Mouse (Mus musculus): ENCODE data around the gene Fam193a. TPM values are rescaled to one million over a fixed set of nuclear protein-coding genes. Genes with fewer than 3 reads are reported as not detected.

The Fam193a gene
- 12.4 and 13.3 TPM in 2 replicates for polyA plus RNA-seq (2014; fragmentation: Nextera tagmentation; extraction: Ambion mirVana)

GRCm38 (mm10) chr5:34369341-34370021, at the start of gene Fam193a:
Gene Fam193a, plus strand, starts transcription at chr5:34369933.
- peak within 1 kb of the TSS; percentile 94 for H3K4me3 ChIP-seq (ENCODE audit: low read depth, low read length)
- H3K27me3 ChIP-seq (ENCODE audit: control insufficient read depth, insufficient read depth, low read length), result no peaks in the 10 kb centered on the region
- peak within 1 kb of the TSS; percentile 68 for H3K4me2 ChIP-seq (ENCODE audit: low read depth)
- H3K4me1 ChIP-seq (ENCODE audit: control insufficient read depth, insufficient read depth, low read length), result peaks cover 15% of the 10 kb centered on the region
- H3K36me3 ChIP-seq (ENCODE audit: control insufficient read depth, insufficient read depth, low read length), result no peaks in the 10 kb centered on the region
- peak within 1 kb of the TSS; percentile 92 for H3K9ac ChIP-seq (ENCODE audit: low read length)
- H3K27ac ChIP-seq (ENCODE audit: low read depth, low read length), result peak within 1 kb of the TSS; percentile 73
- H3K9me3 ChIP-seq (ENCODE audit: control insufficient read depth, low read length), result no peaks in the 10 kb centered on the region
- WGBS, result under 1% methylated on average over 51 of the region's 64 CpGs
- peak; percentile 99 for DNase-seq (ENCODE audit: low spot score)
- peak; percentile 99 for ATAC-seq (ENCODE audit: insufficient read depth, low FRiP score, low TSS enrichment)

DNA sequence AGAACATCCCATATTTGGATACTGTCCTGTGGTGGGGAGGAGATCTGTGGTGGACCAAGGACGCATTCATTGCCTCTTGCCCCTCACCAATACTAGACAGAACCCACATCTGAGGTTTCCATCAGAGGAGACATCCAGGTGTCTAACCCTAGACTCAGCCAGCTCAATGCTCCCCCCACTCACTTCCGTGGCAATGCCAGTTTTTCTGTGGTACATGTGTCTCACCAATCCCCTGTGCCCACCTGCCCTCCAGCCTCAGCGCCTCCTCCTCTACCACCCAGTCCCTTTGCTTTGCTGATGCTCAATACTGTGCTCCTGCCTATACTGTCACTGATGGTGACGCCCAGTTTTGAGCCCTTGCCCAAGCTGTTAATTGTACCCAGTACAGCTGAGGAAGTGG, 48.5 kb upstream of the Fam193a start:
- Histone ChIP-seq H3K4me2 (ENCODE audit: low read depth) (no peak overlapping the region), H3K4me3 (ENCODE audit: low read depth, low read length) (no peak overlapping the region)

GRCm38 (mm10) chr5:34325286-34325685, 44.4 kb upstream of the Fam193a start:
- no peaks in the 10 kb centered on the region for H3K9me3 ChIP-seq (ENCODE audit: control insufficient read depth, low read length)
- ATAC-seq (ENCODE audit: insufficient read depth, low FRiP score, low TSS enrichment), result no peak
- H3K36me3 ChIP-seq (ENCODE audit: control insufficient read depth, insufficient read depth, low read length), result no peaks in the 10 kb centered on the region
- H3K4me1 ChIP-seq (ENCODE audit: control insufficient read depth, insufficient read depth, low read length), result peaks cover 7% of the 10 kb centered on the region; the same call in 1 of the 2 replicates
- H3K4me3 ChIP-seq (ENCODE audit: low read depth, low read length), result no peak overlapping the region
- H3K4me2 ChIP-seq (ENCODE audit: low read depth), result no peak overlapping the region
- H3K27me3 ChIP-seq (ENCODE audit: control insufficient read depth, insufficient read depth, low read length), result no peaks in the 10 kb centered on the region
- DNase-seq (ENCODE audit: low spot score), result no peak
- H3K9ac ChIP-seq (ENCODE audit: low read length), result no peak overlapping the region
- H3K27ac ChIP-seq (ENCODE audit: low read depth, low read length), result no peak overlapping the region

More for the DNA sequence above, 48.5 kb upstream of the Fam193a start:
- ATAC-seq (ENCODE audit: insufficient read depth, low FRiP score, low TSS enrichment) (no peak), DNase-seq (ENCODE audit: low spot score) (no peak)
- H3K9ac ChIP-seq (ENCODE audit: low read length), result no peak overlapping the region
- H3K4me1 ChIP-seq (ENCODE audit: control insufficient read depth, insufficient read depth, low read length), result peaks cover under 1% of the 10 kb centered on the region; the same call in 1 of the 2 replicates
- H3K36me3 ChIP-seq (ENCODE audit: control insufficient read depth, insufficient read depth, low read length), result no peaks in the 10 kb centered on the region
- no peaks in the 10 kb centered on the region for H3K27me3 ChIP-seq (ENCODE audit: control insufficient read depth, insufficient read depth, low read length)
- H3K27ac ChIP-seq (ENCODE audit: low read depth, low read length), result no peak overlapping the region
- H3K9me3 ChIP-seq (ENCODE audit: control insufficient read depth, low read length), result no peaks in the 10 kb centered on the region
- 86% methylated on average over 4 of the region's 4 CpGs for WGBS

DNA sequence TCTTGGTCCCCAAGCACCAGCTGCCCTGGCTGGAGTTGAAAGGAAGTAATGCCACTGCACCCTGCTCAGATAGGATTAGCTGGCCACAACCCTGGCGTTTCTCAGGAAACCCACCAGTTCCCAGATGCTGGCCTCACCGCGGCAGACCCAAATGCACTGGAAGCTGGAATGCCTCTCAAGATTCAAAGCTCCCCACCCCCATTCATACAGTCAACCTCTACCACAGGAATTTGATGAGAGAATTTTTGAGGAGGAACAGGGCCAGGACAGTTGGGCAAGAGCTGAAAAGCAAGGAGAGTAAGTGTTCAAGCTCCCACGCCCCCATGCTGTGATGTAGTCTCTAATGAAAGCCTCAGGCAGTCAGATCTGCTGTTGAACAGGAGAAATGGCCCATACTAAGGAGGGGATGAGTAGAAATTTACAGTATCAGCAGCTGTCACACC, 43.5 kb upstream of the Fam193a start:
- ATAC-seq (ENCODE audit: insufficient read depth, low FRiP score, low TSS enrichment) (no peak), DNase-seq (ENCODE audit: low spot score) (peak; percentile 15)
- 35% methylated on average over 4 of the region's 4 CpGs for WGBS
- Histone ChIP-seq H3K9ac (ENCODE audit: low read length) (no peak overlapping the region), H3K27me3 (ENCODE audit: control insufficient read depth, insufficient read depth, low read length) (no peaks in the 10 kb centered on the region), H3K36me3 (ENCODE audit: control insufficient read depth, insufficient read depth, low read length) (no peaks in the 10 kb centered on the region), H3K4me3 (ENCODE audit: low read depth, low read length) (no peak overlapping the region), H3K9me3 (ENCODE audit: control insufficient read depth, low read length) (no peaks in the 10 kb centered on the region), H3K27ac (ENCODE audit: low read depth, low read length) (no peak overlapping the region), H3K4me2 (ENCODE audit: low read depth) (peak overlapping the region; percentile 46; the same call in 1 of the 2 replicates), H3K4me1 (ENCODE audit: control insufficient read depth, insufficient read depth, low read length) (peaks cover 7% of the 10 kb centered on the region; the same call in 1 of the 2 replicates)

DNA sequence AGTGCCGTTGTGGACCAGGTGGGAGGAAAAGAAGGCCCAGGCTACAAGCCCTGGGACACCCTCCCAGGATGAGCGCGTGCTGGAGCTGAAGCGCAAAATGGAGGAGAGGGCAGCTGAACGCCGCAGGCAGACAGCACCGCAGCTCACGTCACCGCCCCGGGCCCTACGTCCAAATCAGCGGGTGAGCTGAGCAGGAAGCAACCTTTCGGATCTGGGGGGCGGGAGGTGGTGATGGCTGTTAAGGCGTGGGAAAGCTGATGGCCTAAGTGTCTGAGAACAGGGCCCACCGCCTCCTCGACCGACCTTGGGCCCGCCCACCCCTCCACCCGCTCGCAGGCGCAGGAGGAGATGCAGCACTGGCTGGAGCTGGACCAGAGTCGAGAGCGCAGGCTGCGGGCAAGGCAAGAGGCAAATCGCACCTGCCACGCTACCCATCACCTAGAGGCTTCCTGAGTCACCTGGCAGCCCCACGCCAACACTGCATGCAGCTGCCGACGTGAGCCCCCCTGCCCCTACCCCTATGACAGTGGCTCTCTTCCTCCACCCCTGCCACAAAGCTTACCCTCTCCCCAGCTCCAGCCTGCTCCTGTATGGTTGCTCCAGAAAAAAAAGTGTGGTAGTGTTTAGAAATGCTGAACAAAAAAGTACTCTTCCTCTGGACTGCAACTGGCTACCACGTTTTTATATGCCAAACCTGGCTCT, 42.7 kb upstream of the Fam193a start:
- peak overlapping the region; percentile 63 for H3K9ac ChIP-seq (ENCODE audit: low read length)
- WGBS, result 16% methylated on average over 31 of the region's 31 CpGs
- no peaks in the 10 kb centered on the region for H3K36me3 ChIP-seq (ENCODE audit: control insufficient read depth, insufficient read depth, low read length)
- ATAC-seq (ENCODE audit: insufficient read depth, low FRiP score, low TSS enrichment), result no peak; the same call in 1 of the 2 replicates
- no peaks in the 10 kb centered on the region for H3K27me3 ChIP-seq (ENCODE audit: control insufficient read depth, insufficient read depth, low read length)
- H3K4me1 ChIP-seq (ENCODE audit: control insufficient read depth, insufficient read depth, low read length), result peaks cover 7% of the 10 kb centered on the region; the same call in 1 of the 2 replicates
- H3K4me2 ChIP-seq (ENCODE audit: low read depth), result peak overlapping the region; percentile 46
- peak overlapping the region; percentile 14; the same call in 1 of the 2 replicates for H3K4me3 ChIP-seq (ENCODE audit: low read depth, low read length)
- peak; percentile 59 for DNase-seq (ENCODE audit: low spot score)
- no peaks in the 10 kb centered on the region for H3K9me3 ChIP-seq (ENCODE audit: control insufficient read depth, low read length)
- no peak overlapping the region for H3K27ac ChIP-seq (ENCODE audit: low read depth, low read length)

DNA sequence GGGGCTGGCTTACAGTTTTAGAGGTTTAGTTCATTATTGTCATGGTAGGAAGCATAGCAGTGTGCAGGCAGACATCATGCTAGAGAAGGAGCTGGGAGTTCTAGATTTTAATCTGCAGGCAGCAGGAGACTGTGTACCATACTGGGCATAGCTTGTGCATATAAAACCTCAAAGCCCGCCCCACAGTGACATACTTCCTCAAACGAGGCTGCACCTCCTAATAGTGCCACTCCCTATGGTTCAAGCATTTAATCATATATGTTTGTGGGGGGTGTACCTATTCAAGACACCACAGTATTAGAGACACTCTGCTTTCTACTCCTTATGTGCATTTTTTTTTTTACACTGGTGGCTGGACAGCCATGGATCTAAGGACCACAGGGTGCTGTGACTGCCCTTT, 39.6 kb upstream of the Fam193a start:
- Histone ChIP-seq H3K27ac (ENCODE audit: low read depth, low read length) (no peak overlapping the region), H3K4me3 (ENCODE audit: low read depth, low read length) (no peak overlapping the region), H3K36me3 (ENCODE audit: control insufficient read depth, insufficient read depth, low read length) (no peaks in the 10 kb centered on the region), H3K27me3 (ENCODE audit: control insufficient read depth, insufficient read depth, low read length) (no peaks in the 10 kb centered on the region), H3K4me2 (ENCODE audit: low read depth) (no peak overlapping the region), H3K4me1 (ENCODE audit: control insufficient read depth, insufficient read depth, low read length) (peaks cover 7% of the 10 kb centered on the region; the same call in 1 of the 2 replicates), H3K9me3 (ENCODE audit: control insufficient read depth, low read length) (no peaks in the 10 kb centered on the region), H3K9ac (ENCODE audit: low read length) (no peak overlapping the region)
- WGBS, result 87% methylated on average over 2 of the region's 2 CpGs
- ATAC-seq (ENCODE audit: insufficient read depth, low FRiP score, low TSS enrichment), result no peak
- DNase-seq (ENCODE audit: low spot score), result no peak

GRCm38 (mm10) chr5:34334081-34334480, 35.7 kb upstream of the Fam193a start:
- Histone ChIP-seq H3K4me2 (ENCODE audit: low read depth) (no peak overlapping the region), H3K4me1 (ENCODE audit: control insufficient read depth, insufficient read depth, low read length) (peaks cover 9% of the 10 kb centered on the region), H3K36me3 (ENCODE audit: control insufficient read depth, insufficient read depth, low read length) (no peaks in the 10 kb centered on the region), H3K4me3 (ENCODE audit: low read depth, low read length) (no peak overlapping the region), H3K27me3 (ENCODE audit: control insufficient read depth, insufficient read depth, low read length) (no peaks in the 10 kb centered on the region), H3K27ac (ENCODE audit: low read depth, low read length) (no peak overlapping the region), H3K9ac (ENCODE audit: low read length) (no peak overlapping the region), H3K9me3 (ENCODE audit: control insufficient read depth, low read length) (no peaks in the 10 kb centered on the region)
- DNase-seq (ENCODE audit: low spot score), result no peak
- ATAC-seq (ENCODE audit: insufficient read depth, low FRiP score, low TSS enrichment), result no peak
- WGBS, result 88% methylated on average over 1 of the region's 1 CpGs

GRCm38 (mm10) chr5:34335539-34336096, 34.1 kb upstream of the Fam193a start:
- H3K9me3 ChIP-seq (ENCODE audit: control insufficient read depth, low read length), result no peaks in the 10 kb centered on the region
- 2% methylated on average over 21 of the region's 21 CpGs for WGBS
- H3K27me3 ChIP-seq (ENCODE audit: control insufficient read depth, insufficient read depth, low read length), result no peaks in the 10 kb centered on the region
- peak overlapping the region; percentile 95 for H3K9ac ChIP-seq (ENCODE audit: low read length)
- H3K4me1 ChIP-seq (ENCODE audit: control insufficient read depth, insufficient read depth, low read length), result peaks cover 9% of the 10 kb centered on the region
- DNase-seq (ENCODE audit: low spot score), result no peak
- H3K36me3 ChIP-seq (ENCODE audit: control insufficient read depth, insufficient read depth, low read length), result no peaks in the 10 kb centered on the region
- peak overlapping the region; percentile 72 for H3K27ac ChIP-seq (ENCODE audit: low read depth, low read length)
- peak overlapping the region; percentile 93 for H3K4me3 ChIP-seq (ENCODE audit: low read depth, low read length)
- peak overlapping the region; percentile 70 for H3K4me2 ChIP-seq (ENCODE audit: low read depth)
- ATAC-seq (ENCODE audit: insufficient read depth, low FRiP score, low TSS enrichment), result no peak; the same call in 1 of the 2 replicates
